Mouse (Mus musculus) forebrain, postnatal 0 days (tissue): Measurements from ENCODE around the gene Rdh9. TPM values are rescaled to one million over a fixed set of nuclear protein-coding genes. Genes with fewer than 3 reads are reported as not detected.
A peak's percentile ranks its signal among the peaks of the same experiment; 100 is the strongest.

Experiments
- ATAC-seq: fragments of 200-750 bp; cut with Nextera tagmentation; 2 replicates; pipeline ENCODE4 v1.8.0; 2017; ENCODE audit warnings: mild to moderate bottlenecking, moderate library complexity
- DNase-seq: peaks from one replicate; pipeline ENCODE4 v3.0.0-alpha.2; 2015
- H3K27ac ChIP-seq: fragments of 300-500 bp; sonication (generic); 2 replicates; pipeline ENCODE4 v1.5.1; 2014; ENCODE audit warnings: low read depth, mild to moderate bottlenecking, antibody characterized with exemption, low read length, moderate library complexity, mixed read lengths
- H3K27me3 ChIP-seq: fragments of 300-500 bp; sonication (generic); 2 replicates; pipeline ENCODE4 v1.6.1; 2014; ENCODE audit warnings: mild to moderate bottlenecking, low read length, mixed read lengths; ENCODE audit not compliant: insufficient read depth
- H3K36me3 ChIP-seq: fragments of 300-500 bp; sonication (generic); 2 replicates; pipeline ENCODE4 v1.6.1; 2014; ENCODE audit warnings: mild to moderate bottlenecking, moderate library complexity; ENCODE audit not compliant: insufficient read depth
- H3K4me1 ChIP-seq: fragments of 300-500 bp; sonication (generic); 2 replicates; pipeline ENCODE4 v1.6.1; 2014; ENCODE audit warnings: antibody characterized with exemption; ENCODE audit not compliant: insufficient read depth
- H3K4me2 ChIP-seq: fragments of 300-500 bp; sonication (generic); 2 replicates; pipeline ENCODE4 v1.6.1; 2014; ENCODE audit warnings: low read depth, mild to moderate bottlenecking, moderate library complexity
- H3K4me3 ChIP-seq: fragments of 300-500 bp; sonication (generic); 2 replicates; pipeline ENCODE4 v1.5.1; 2014; ENCODE audit warnings: low read depth, low read length, mixed read lengths
- H3K9ac ChIP-seq: fragments of 300-500 bp; sonication (generic); 2 replicates; pipeline ENCODE4 v1.6.1; 2014; ENCODE audit warnings: mild to moderate bottlenecking
- H3K9me3 ChIP-seq: fragments of 300-500 bp; sonication (generic); 2 replicates; pipeline ENCODE4 v1.6.1; 2016; ENCODE audit warnings: low read length
- CTCF ChIP-seq: sonication (generic); IDR thresholded peaks from 2 replicates; pipeline ENCODE4 v1.5.1; 2016; ENCODE audit warnings: antibody characterized with exemption, control low read depth, low read depth
- WGBS: fragments of 180-500 bp; shearing (Covaris S2); extraction: QIAGEN DNeasy Blood & Tissue Kit; methylation state at CpG from one replicate; pipeline ENCODE4 v1.1.7; 2014; 5-methylcytosine and 5-hydroxymethylcytosine counted together
- polyA plus RNA-seq: library from polyadenylated mRNA; unstranded; fragments of >200 nt; fragmentation: Nextera tagmentation; extraction: Ambion mirVana; gene quantifications from 2 replicates; pipeline ENCODE4 v1.2.1, GENCODE M21; 2015
- total RNA-seq: library from RNA; depleted of rRNA; stranded (reverse); fragments of >200 nt; gene quantifications from 2 replicates; pipeline ENCODE4 v1.2.3, GENCODE M21; 2014

Gene Rdh9
- total and polyA plus RNA-seq, 2 experiments from 2014 or later: 0.57 to 0.62 TPM

- TF ChIP-seq CTCF: no peak
- Histone ChIP-seq H3K4me2 (no peak overlapping the region), H3K4me3 (no peak overlapping the region), H3K9me3 (no peaks in the 10 kb centered on the region), H3K36me3 (peaks cover 6% of the 10 kb centered on the region), H3K27ac (no peak overlapping the region), H3K9ac (no peak overlapping the region), H3K4me1 (no peaks in the 10 kb centered on the region; the same call in 1 of the 2 replicates), H3K27me3 (no peaks in the 10 kb centered on the region)
- DNase-seq (no peak), ATAC-seq (no peak)
- 79% methylated on average over 4 of the region's 4 CpGs for WGBS
Measured at GRCm38 (mm10) chr10:127736916-127737315, 39.3 kb upstream of the Rdh9 start.

DNA sequence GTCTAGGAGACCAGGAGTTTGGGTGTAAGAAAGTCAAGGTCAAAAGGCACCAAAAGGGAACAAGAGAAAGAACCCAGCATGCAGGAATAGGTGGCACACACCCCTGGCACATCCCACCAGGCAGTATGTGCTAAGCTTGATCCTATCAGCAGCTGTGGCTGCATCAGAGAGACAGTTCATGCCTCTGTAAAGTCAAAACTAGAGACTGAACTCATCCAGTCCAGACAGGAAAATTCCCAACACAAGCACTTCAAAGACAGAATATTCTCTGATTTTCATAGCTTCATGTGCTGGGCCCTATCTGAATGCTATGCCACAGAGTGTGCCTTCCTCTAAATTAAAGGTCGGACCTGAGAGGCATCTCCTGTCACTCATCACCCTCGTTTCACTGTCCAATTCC, 38.6 kb upstream of the Rdh9 start:
- ATAC-seq (no peak), DNase-seq (no peak)
- no peaks in the 10 kb centered on the region for H3K9me3 ChIP-seq
- H3K9ac ChIP-seq: no peak overlapping the region
- WGBS: 25% methylated on average over 2 of the region's 2 CpGs
- H3K4me2 ChIP-seq: no peak overlapping the region
- TF ChIP-seq CTCF: no peak
- H3K27ac ChIP-seq: no peak overlapping the region
- no peak overlapping the region for H3K4me3 ChIP-seq
- no peaks in the 10 kb centered on the region; the same call in 1 of the 2 replicates for H3K4me1 ChIP-seq
- no peaks in the 10 kb centered on the region for H3K27me3 ChIP-seq
- H3K36me3 ChIP-seq: peaks cover 13% of the 10 kb centered on the region

DNA sequence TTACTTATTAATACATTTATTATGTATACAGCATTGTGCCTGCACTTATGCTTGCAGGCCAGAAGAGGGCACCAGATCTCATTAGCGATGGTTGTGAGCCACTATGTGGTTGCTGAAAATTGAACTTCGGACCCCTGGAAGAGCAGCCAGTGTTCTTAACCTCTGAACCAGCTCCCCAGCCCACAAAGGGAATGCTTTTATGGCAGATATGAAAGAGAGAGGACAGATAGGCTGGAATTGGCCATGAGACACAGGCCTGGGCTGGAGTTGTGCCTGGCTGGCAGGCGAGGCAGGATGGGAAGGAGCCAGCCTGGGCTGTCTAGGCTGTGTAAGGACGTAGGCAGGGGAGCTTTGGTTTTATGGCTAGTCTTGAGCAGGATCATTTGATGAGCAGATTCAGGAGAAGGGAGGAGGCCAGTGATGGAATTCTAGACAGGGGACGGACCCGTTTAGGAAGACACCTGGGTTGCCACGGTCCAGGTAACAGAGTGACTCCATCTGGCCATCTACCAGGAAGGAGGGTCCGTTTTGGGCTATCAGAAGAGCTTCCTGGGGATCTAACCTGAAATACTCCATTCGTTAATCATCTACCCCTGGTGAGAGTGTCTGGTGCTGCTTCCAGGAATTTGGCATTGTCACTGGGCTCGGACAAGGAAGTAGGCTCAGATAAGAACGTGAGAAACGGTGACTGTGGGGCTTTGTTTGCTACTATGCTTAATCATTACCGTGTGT, 37.9 kb upstream of the Rdh9 start:
- Histone ChIP-seq H3K27me3 (no peaks in the 10 kb centered on the region), H3K4me3 (no peak overlapping the region), H3K9me3 (no peaks in the 10 kb centered on the region), H3K27ac (no peak overlapping the region), H3K4me1 (no peaks in the 10 kb centered on the region; the same call in 1 of the 2 replicates), H3K4me2 (no peak overlapping the region), H3K9ac (peak overlapping the region; percentile 84; the same call in 1 of the 2 replicates), H3K36me3 (peaks cover 20% of the 10 kb centered on the region)
- 51% methylated on average over 13 of the region's 13 CpGs for WGBS
- DNase-seq (peak; percentile 34), ATAC-seq (no peak)
- peak; percentile 70 for TF ChIP-seq CTCF

DNA sequence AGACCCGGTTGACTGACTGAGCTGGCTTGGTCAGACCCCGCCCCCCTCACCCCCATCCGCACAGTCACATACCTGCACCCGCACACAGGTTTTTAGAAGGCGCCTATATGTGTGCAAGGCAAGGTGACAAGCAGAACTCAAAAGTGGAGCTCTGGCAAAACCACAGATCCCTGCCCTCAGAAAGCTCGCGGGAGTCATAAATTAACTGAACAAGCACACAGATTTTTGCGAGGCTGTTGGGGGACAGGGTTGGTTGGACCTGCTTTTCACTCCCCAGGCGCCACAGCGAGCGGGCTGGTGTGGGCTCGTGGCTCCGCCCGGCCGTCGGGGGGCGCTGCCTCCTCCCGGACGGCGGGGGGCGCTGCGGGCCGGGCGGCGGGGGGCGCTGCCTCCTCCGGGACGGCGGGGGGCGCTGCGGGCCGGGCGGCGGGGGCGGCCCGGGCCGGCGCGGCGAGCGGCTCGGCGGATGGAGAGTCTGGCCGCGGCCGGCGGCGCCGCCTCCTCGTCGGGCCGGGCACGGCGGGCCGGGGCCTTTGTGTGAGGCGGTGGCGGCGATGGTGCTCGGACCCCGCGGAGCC, 37.0 kb upstream of the Rdh9 start, which contains the start of gene Zbtb39:
TSS of gene Zbtb39 (plus strand) at position 456 of the 578 bp plus-strand sequence.
- Histone ChIP-seq H3K36me3 (peaks cover 29% of the 10 kb centered on the region), H3K27me3 (no peaks in the 10 kb centered on the region), H3K4me1 (no peaks in the 10 kb centered on the region; the same call in 1 of the 2 replicates), H3K9ac (peak within 1 kb of the TSS; percentile 84), H3K27ac (peak within 1 kb of the TSS; percentile 76), H3K9me3 (no peaks in the 10 kb centered on the region), H3K4me2 (peak within 1 kb of the TSS; percentile 65), H3K4me3 (peak within 1 kb of the TSS; percentile 94)
- peak; percentile 64 for TF ChIP-seq CTCF
- DNase-seq: peak; percentile 85
- WGBS: 8% methylated on average over 23 of the region's 61 CpGs
- ATAC-seq: peak; percentile 92

DNA sequence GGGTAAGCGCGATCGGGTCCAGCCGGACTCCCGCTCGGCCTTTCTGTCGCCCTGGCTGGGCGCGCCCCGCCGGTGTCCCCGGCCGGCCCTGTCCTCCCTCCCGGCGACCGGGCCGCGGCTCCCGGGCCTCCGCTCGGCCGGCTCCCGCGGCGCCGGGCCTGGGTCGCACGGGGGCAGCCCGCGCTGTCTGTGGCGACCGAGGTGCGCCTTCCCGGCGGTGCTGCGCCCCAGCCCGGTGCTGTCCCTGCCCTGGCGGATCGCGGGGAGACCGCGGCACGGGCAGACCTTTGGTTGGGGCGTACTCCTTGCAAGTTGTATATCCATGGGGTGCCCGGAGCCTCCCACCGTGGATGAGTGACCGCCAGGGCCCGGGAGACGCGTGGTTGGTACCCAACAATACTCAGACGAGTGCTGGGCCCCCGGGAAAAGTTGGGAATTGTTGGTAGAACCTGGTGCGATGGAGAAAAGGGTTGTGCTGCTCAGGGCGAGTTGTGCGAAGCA, 36.5 kb upstream of the Rdh9 start:
- under 1% methylated on average over 37 of the region's 55 CpGs for WGBS

DNA sequence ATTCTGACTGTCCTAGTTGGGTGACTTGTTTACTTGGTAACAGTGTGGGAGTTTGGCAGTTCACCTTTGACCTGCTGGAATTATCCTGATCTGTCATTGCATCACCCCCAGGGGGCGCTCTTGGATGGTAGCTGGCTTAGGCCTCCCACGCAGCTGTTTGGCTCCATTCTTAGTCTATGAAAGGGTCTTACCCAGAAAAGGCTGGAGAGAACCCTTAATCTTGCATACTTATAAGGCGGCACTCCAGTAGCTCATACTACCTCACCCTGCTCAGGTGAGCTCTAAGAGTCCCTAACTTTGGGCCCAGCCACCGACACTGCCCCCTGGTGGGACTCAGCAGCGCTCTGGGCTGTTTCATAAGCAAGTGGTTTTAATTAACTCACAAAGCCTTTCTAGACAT, 31.5 kb upstream of the Rdh9 start:
- H3K4me2 ChIP-seq: no peak overlapping the region
- H3K27me3 ChIP-seq: no peaks in the 10 kb centered on the region
- ATAC-seq: no peak
- peak; percentile 42 for DNase-seq
- H3K9ac ChIP-seq: no peak overlapping the region
- TF ChIP-seq CTCF: peak; percentile 63
- 70% methylated on average over 5 of the region's 5 CpGs for WGBS
- H3K27ac ChIP-seq: no peak overlapping the region
- no peaks in the 10 kb centered on the region for H3K9me3 ChIP-seq
- H3K4me1 ChIP-seq: no peaks in the 10 kb centered on the region; the same call in 1 of the 2 replicates
- no peak overlapping the region for H3K4me3 ChIP-seq
- H3K36me3 ChIP-seq: peaks cover 56% of the 10 kb centered on the region

More for the DNA sequence above, 36.5 kb upstream of the Rdh9 start:
- peak; percentile 58 for ATAC-seq
- H3K4me1 ChIP-seq: no peaks in the 10 kb centered on the region; the same call in 1 of the 2 replicates
- peak overlapping the region; percentile 76 for H3K27ac ChIP-seq
- peak overlapping the region; percentile 65 for H3K4me2 ChIP-seq
- peak overlapping the region; percentile 84 for H3K9ac ChIP-seq
- peak overlapping the region; percentile 94 for H3K4me3 ChIP-seq
- peaks cover 34% of the 10 kb centered on the region for H3K36me3 ChIP-seq
- no peaks in the 10 kb centered on the region for H3K27me3 ChIP-seq
- no peak for TF ChIP-seq CTCF
- DNase-seq: peak; percentile 23
- no peaks in the 10 kb centered on the region for H3K9me3 ChIP-seq

- Histone ChIP-seq H3K9me3 (no peaks in the 10 kb centered on the region), H3K27ac (no peak overlapping the region), H3K4me2 (no peak overlapping the region), H3K27me3 (no peaks in the 10 kb centered on the region), H3K4me1 (no peaks in the 10 kb centered on the region), H3K4me3 (no peak overlapping the region), H3K9ac (no peak overlapping the region), H3K36me3 (peaks cover 56% of the 10 kb centered on the region)
- WGBS: 76% methylated on average over 5 of the region's 5 CpGs
- TF ChIP-seq CTCF: no peak
- DNase-seq (no peak), ATAC-seq (no peak)
Measured at GRCm38 (mm10) chr10:127745886-127746285, 30.3 kb upstream of the Rdh9 start.
